Mouse (Mus musculus): ENCODE data around the gene Wdr3. TPM values are rescaled to one million over a fixed set of nuclear protein-coding genes. Genes with fewer than 3 reads are reported as not detected.

The Wdr3 gene
- 51.7 to 66.3 TPM (median 54.6 TPM) in 4 replicates for total RNA-seq (2023)

GRCm38 (mm10) chr3:100162315-100163105 is at the start of gene Wdr3, which contains the start of gene Gdap2:
Gene Wdr3 (minus strand): TSS chr3:100162407.
Gene Gdap2 (plus strand): TSS chr3:100162381.

Other genes starting within 250 kb of the Wdr3 start
- 27.7 to 35.6 TPM (median 30.3 TPM) in 4 replicates for gene Gdap2, start within 50 bp of the Wdr3 start, total RNA-seq (2023)